Mouse (Mus musculus) liver, embryonic 18 days (tissue): ENCODE results near the gene Olfr893. TPM values are rescaled to one million over a fixed set of nuclear protein-coding genes. Genes with fewer than 3 reads are reported as not detected.

Experiments
- polyA plus RNA-seq: library from polyadenylated mRNA; depleted of rRNA; stranded (reverse); fragments of >200 nt; gene quantifications from 2 replicates; pipeline ENCODE4 v1.2.3, GENCODE M21; 2012; rRNA removed

The Olfr893 gene
- polyA plus RNA-seq, result not detected in 2 replicates

GRCm38 (mm10) chr9:38208065-38208464 is at the start of gene Olfr893:
TSS of gene Olfr893 (plus strand) at chr9:38208365.

GRCm38 (mm10) chr9:38180721-38181120 is 27.4 kb upstream of the Olfr893 start, which contains the start of gene Olfr891:
TSS of gene Olfr891 (minus strand) at chr9:38180821.

GRCm38 (mm10) chr9:38217755-38218154 is 9.6 kb downstream of the Olfr893 start, which contains the start of gene Olfr894:
TSS of gene Olfr894 (plus strand) at chr9:38218055.

GRCm38 (mm10) chr9:38252474-38252873 is 44.3 kb downstream of the Olfr893 start, which contains the start of gene Olfr143:
TSS of gene Olfr143 (plus strand) at chr9:38252774.

Other genes with a start within 250 kb of the Olfr893 start
- not detected in 2 replicates for gene Olfr881, start 216.5 kb upstream of the Olfr893 start, polyA plus RNA-seq
- not detected in 2 replicates for gene Olfr883, start 182.6 kb upstream of the Olfr893 start, polyA plus RNA-seq
- not detected in 2 replicates for gene Olfr884, start 161.8 kb upstream of the Olfr893 start, polyA plus RNA-seq
- not detected in 2 replicates for gene Olfr885, start 147.0 kb upstream of the Olfr893 start, polyA plus RNA-seq
- gene Olfr887, start 124.3 kb upstream of the Olfr893 start, polyA plus RNA-seq, result not detected in 2 replicates
- gene Olfr888, start 100.2 kb upstream of the Olfr893 start, polyA plus RNA-seq, result not detected in 2 replicates
- gene Olfr889, start 93.2 kb upstream of the Olfr893 start, polyA plus RNA-seq, result under 0.01 TPM in 1 of 2 replicates, not detected in the other
- gene Olfr890, start 65.8 kb upstream of the Olfr893 start, polyA plus RNA-seq, result not detected in 2 replicates
- not detected in 2 replicates for gene Olfr891, start 27.5 kb upstream of the Olfr893 start, polyA plus RNA-seq
- not detected in 2 replicates for gene Olfr894, start 9.7 kb downstream of the Olfr893 start, polyA plus RNA-seq
- gene Olfr143, start 44.4 kb downstream of the Olfr893 start, polyA plus RNA-seq, result not detected in 2 replicates
- gene Olfr895, start 59.5 kb downstream of the Olfr893 start, polyA plus RNA-seq, result not detected in 2 replicates
- gene Olfr896-ps1, start 82.7 kb downstream of the Olfr893 start, polyA plus RNA-seq, result not detected in 2 replicates
- gene Olfr25, start 120.7 kb downstream of the Olfr893 start, polyA plus RNA-seq, result not detected in 2 replicates
- not detected in 2 replicates for gene Olfr898, start 140.0 kb downstream of the Olfr893 start, polyA plus RNA-seq
- not detected in 2 replicates for gene Olfr250, start 158.5 kb downstream of the Olfr893 start, polyA plus RNA-seq
- not detected in 2 replicates for gene Olfr251, start 168.7 kb downstream of the Olfr893 start, polyA plus RNA-seq
- gene Olfr147, start 193.3 kb downstream of the Olfr893 start, polyA plus RNA-seq, result not detected in 2 replicates
- gene Olfr901, start 221.1 kb downstream of the Olfr893 start, polyA plus RNA-seq, result not detected in 2 replicates
- gene Olfr902, start 239.3 kb downstream of the Olfr893 start, polyA plus RNA-seq, result not detected in 2 replicates